Mouse (Mus musculus) adrenal gland, postnatal 36 days (tissue): Measurements from ENCODE around the gene Metap1d. TPM values are rescaled to one million over a fixed set of nuclear protein-coding genes. Genes with fewer than 3 reads are reported as not detected.

ENCODE experiments used
- DNase-seq, 2 experiments: peaks; one replicate each; pipeline ENCODE4 v3.0.0; 2021; ENCODE audit warnings: mixed read lengths in 1 of 2
- total RNA-seq, 2 experiments: library from RNA; stranded (reverse); gene quantifications; 2 replicates each; pipeline ENCODE4 v1.2.3; 2021

Metap1d gene
- total RNA-seq, 2 experiments from 2014 or later, result 27.5 to 30.6 TPM

GRCm38 (mm10) chr2:71527323-71528013, 74.4 kb downstream of the Metap1d start:
- DNase-seq, result no peak

- no peak for DNase-seq
Observed at GRCm38 (mm10) chr2:71528014-71528713, 75.1 kb downstream of the Metap1d start, which contains the start of gene Dlx1. Gene Dlx1, plus strand, starts transcription at chr2:71528113.

- DNase-seq, result no peak
Observed at GRCm38 (mm10) chr2:71528714-71529510, 75.8 kb downstream of the Metap1d start.

GRCm38 (mm10) chr2:71529511-71530351, 76.7 kb downstream of the Metap1d start:
- DNase-seq, result peak; percentile 84 to 88

- DNase-seq, result no peak
Observed at GRCm38 (mm10) chr2:71530391-71531123, 77.5 kb downstream of the Metap1d start.

GRCm38 (mm10) chr2:71531124-71531590, 78.1 kb downstream of the Metap1d start:
- no peak for DNase-seq

GRCm38 (mm10) chr2:71531990-71532970, 79.2 kb downstream of the Metap1d start:
- DNase-seq, result no peak

- DNase-seq, result no peak
Observed at GRCm38 (mm10) chr2:71533094-71533493, 80.0 kb downstream of the Metap1d start.

- no peak for DNase-seq
Observed at GRCm38 (mm10) chr2:71534242-71535052, 81.4 kb downstream of the Metap1d start.

GRCm38 (mm10) chr2:71540611-71541417, 87.7 kb downstream of the Metap1d start:
- no peak for DNase-seq

- no peak for DNase-seq
Observed at GRCm38 (mm10) chr2:71541418-71542226, 88.5 kb downstream of the Metap1d start.

- no peak for DNase-seq
Observed at GRCm38 (mm10) chr2:71542227-71542815, 89.2 kb downstream of the Metap1d start.

- peak; percentile 75 to 82 for DNase-seq
Observed at GRCm38 (mm10) chr2:71542816-71543301, 89.8 kb downstream of the Metap1d start.

GRCm38 (mm10) chr2:71543531-71543930, 90.5 kb downstream of the Metap1d start:
- DNase-seq, result no peak

GRCm38 (mm10) chr2:71543948-71544347, 90.9 kb downstream of the Metap1d start:
- no peak for DNase-seq
